Mouse (Mus musculus): ENCODE data around the gene Arhgap15. TPM values are rescaled to one million over a fixed set of nuclear protein-coding genes. Genes with fewer than 3 reads are reported as not detected.
A peak's percentile ranks its signal among the peaks of the same experiment; 100 is the strongest.

Gene Arhgap15
- polyA plus RNA-seq, 1 experiment from 2014 or later: 0.35 TPM

DNA sequence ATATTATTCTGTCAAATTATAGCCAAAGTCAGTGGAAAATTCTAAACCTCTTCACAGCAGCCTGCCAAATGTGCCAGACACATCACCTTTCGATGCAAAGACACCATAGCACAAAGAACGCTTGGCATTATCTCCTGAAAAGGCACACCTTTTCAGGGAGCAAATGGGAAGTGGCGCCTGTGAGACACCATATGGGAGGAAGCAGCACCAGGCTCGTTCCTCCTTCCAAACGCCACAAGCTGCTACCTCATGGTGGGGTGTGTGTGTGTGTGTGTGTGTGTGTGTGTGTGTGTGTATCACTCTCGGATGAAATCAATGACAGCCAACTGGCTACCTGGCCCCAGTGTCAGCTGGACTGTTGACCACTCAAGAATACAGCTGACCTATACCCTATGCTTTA is 551.8 kb downstream of the Arhgap15 start:
- WGBS: 87% methylated on average over 6 of the region's 6 CpGs
- Histone ChIP-seq H3K36me3 (replicated peaks; ENCODE audit: control insufficient read depth, insufficient read depth, low read depth, low read length) (no peaks in the 10 kb centered on the region), H3K4me2 (ENCODE audit: low read depth, low read length) (no peak overlapping the region), H3K27ac (replicated peaks; ENCODE audit: low read depth, low read length) (no peak overlapping the region), H3K27me3 (ENCODE audit: control insufficient read depth, insufficient read depth, low read length) (no peaks in the 10 kb centered on the region), H3K9ac (replicated peaks; ENCODE audit: low read length) (no peak overlapping the region), H3K4me3 (ENCODE audit: low read depth, low read length) (no peak overlapping the region), H3K9me3 (replicated peaks; ENCODE audit: control insufficient read depth, low read length) (no peaks in the 10 kb centered on the region), H3K4me1 (ENCODE audit: control insufficient read depth, insufficient read depth, low read length) (no peaks in the 10 kb centered on the region)
- DNase-seq (ENCODE audit: low spot score) (no peak), ATAC-seq (replicated peaks; ENCODE audit: insufficient number of reproducible peaks, low FRiP score, low TSS enrichment, low read depth) (no peak)

DNA sequence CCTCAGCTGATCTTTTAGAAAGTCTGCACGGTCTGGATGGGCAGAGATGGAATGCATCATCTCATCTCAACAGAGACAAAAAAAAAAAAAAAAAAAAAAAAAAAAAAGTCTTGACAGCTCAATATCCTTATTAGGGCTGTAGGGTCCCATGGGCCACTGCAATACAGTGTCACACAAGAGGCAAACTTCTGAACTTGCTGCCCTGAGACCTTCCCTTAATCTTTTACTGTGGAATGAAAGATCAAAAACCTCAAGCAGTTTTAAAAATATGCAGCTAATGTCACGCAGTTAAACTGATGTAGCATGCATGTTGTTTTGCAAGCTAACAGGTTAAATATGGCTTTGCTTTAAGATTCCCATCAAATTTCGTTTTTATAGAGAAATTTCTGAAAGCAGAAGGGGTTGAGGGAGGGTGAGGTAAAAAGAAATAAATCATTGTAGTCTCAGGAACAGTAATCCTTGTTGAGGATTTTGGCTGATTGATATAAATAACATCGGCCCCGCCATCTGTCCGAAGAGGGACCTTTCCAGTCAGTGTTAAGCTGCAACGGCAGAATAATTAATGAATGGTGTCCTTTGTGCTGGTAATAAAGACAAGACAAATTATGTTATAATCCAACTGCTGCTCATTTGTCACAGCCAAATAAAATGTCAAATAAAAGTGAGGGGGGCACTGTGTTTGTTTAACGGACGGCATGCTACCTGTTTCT is 555.8 kb downstream of the Arhgap15 start:
- no peak overlapping the region for H3K27ac ChIP-seq (replicated peaks; ENCODE audit: low read depth, low read length)
- no peak overlapping the region for H3K4me3 ChIP-seq (ENCODE audit: low read depth, low read length)
- no peaks in the 10 kb centered on the region for H3K36me3 ChIP-seq (replicated peaks; ENCODE audit: control insufficient read depth, insufficient read depth, low read depth, low read length)
- WGBS: 42% methylated on average over 9 of the region's 9 CpGs
- no peaks in the 10 kb centered on the region for H3K4me1 ChIP-seq (ENCODE audit: control insufficient read depth, insufficient read depth, low read length)
- ATAC-seq (replicated peaks; ENCODE audit: insufficient number of reproducible peaks, low FRiP score, low TSS enrichment, low read depth): no peak
- H3K27me3 ChIP-seq (ENCODE audit: control insufficient read depth, insufficient read depth, low read length): no peaks in the 10 kb centered on the region
- no peaks in the 10 kb centered on the region for H3K9me3 ChIP-seq (replicated peaks; ENCODE audit: control insufficient read depth, low read length)
- H3K4me2 ChIP-seq (ENCODE audit: low read depth, low read length): no peak overlapping the region
- no peak overlapping the region for H3K9ac ChIP-seq (replicated peaks; ENCODE audit: low read length)
- DNase-seq (ENCODE audit: low spot score): no peak

DNA sequence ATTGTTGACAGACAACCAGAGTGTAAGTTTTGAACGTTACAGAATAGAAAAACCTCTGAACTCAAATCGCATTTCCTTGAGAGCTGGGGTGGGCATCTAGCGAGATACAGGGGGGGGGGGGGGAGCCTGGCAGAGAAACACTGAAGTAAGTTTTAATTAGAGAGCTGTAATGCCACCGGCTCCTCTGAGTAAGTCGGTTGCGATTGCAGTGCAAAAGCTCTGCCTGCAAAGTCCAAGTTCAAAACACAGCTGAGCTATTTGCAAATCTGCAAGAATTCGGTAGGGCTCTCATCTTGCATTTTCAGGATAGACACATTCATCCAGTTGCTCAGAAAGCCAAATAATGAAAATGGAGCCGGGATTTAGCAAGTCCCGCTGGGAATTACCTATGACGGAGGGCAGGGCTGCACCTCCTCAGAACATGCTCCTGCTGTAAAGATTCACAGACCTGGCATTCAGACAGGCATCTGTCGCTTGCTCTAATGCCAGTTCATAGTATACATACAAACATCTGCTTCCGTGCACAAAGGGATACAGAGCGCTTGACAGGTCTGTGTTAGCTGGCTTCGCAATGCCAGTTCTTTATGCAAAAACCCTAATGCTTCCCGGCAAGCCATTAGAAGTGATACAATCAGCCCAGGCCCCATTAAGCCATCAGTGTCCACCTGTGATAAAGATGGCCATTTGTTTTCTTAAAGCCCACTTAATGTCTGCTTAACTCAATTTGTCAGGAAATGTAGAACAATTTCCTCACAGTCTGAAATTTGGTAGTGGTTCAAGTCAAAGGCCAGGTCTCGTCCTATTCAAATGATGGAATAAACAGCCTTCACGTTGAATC is 556.6 kb downstream of the Arhgap15 start:
- Histone ChIP-seq H3K4me2 (ENCODE audit: low read depth, low read length) (peak overlapping the region; percentile 16), H3K4me3 (ENCODE audit: low read depth, low read length) (no peak overlapping the region), H3K27me3 (ENCODE audit: control insufficient read depth, insufficient read depth, low read length) (no peaks in the 10 kb centered on the region), H3K27ac (replicated peaks; ENCODE audit: low read depth, low read length) (no peak overlapping the region), H3K4me1 (ENCODE audit: control insufficient read depth, insufficient read depth, low read length) (no peaks in the 10 kb centered on the region), H3K9me3 (replicated peaks; ENCODE audit: control insufficient read depth, low read length) (no peaks in the 10 kb centered on the region), H3K36me3 (replicated peaks; ENCODE audit: control insufficient read depth, insufficient read depth, low read depth, low read length) (no peaks in the 10 kb centered on the region), H3K9ac (replicated peaks; ENCODE audit: low read length) (no peak overlapping the region)
- ATAC-seq (replicated peaks; ENCODE audit: insufficient number of reproducible peaks, low FRiP score, low TSS enrichment, low read depth): no peak
- no peak for DNase-seq (ENCODE audit: low spot score)
- 40% methylated on average over 17 of the region's 17 CpGs for WGBS

- Histone ChIP-seq H3K27ac (replicated peaks; ENCODE audit: low read depth, low read length) (no peak overlapping the region), H3K36me3 (replicated peaks; ENCODE audit: control insufficient read depth, insufficient read depth, low read depth, low read length) (no peaks in the 10 kb centered on the region), H3K4me1 (ENCODE audit: control insufficient read depth, insufficient read depth, low read length) (no peaks in the 10 kb centered on the region), H3K9me3 (replicated peaks; ENCODE audit: control insufficient read depth, low read length) (no peaks in the 10 kb centered on the region), H3K9ac (replicated peaks; ENCODE audit: low read length) (no peak overlapping the region), H3K4me2 (ENCODE audit: low read depth, low read length) (no peak overlapping the region), H3K4me3 (ENCODE audit: low read depth, low read length) (no peak overlapping the region), H3K27me3 (ENCODE audit: control insufficient read depth, insufficient read depth, low read length) (no peaks in the 10 kb centered on the region)
- 49% methylated on average over 2 of the region's 2 CpGs for WGBS
- ATAC-seq (replicated peaks; ENCODE audit: insufficient number of reproducible peaks, low FRiP score, low TSS enrichment, low read depth) (no peak), DNase-seq (ENCODE audit: low spot score) (no peak)
These were observed 557.5 kb downstream of the Arhgap15 start for GRCm38 (mm10) chr2:44306137-44306536.

GRCm38 (mm10) chr2:44309124-44309523 is 560.5 kb downstream of the Arhgap15 start:
- Histone ChIP-seq H3K9me3 (replicated peaks; ENCODE audit: control insufficient read depth, low read length) (no peaks in the 10 kb centered on the region), H3K9ac (replicated peaks; ENCODE audit: low read length) (no peak overlapping the region), H3K4me3 (ENCODE audit: low read depth, low read length) (no peak overlapping the region), H3K27me3 (ENCODE audit: control insufficient read depth, insufficient read depth, low read length) (no peaks in the 10 kb centered on the region), H3K4me1 (ENCODE audit: control insufficient read depth, insufficient read depth, low read length) (no peaks in the 10 kb centered on the region), H3K4me2 (ENCODE audit: low read depth, low read length) (no peak overlapping the region), H3K36me3 (replicated peaks; ENCODE audit: control insufficient read depth, insufficient read depth, low read depth, low read length) (no peaks in the 10 kb centered on the region), H3K27ac (replicated peaks; ENCODE audit: low read depth, low read length) (no peak overlapping the region)
- WGBS: 88% methylated on average over 3 of the region's 3 CpGs
- no peak for ATAC-seq (replicated peaks; ENCODE audit: insufficient number of reproducible peaks, low FRiP score, low TSS enrichment, low read depth)
- DNase-seq (ENCODE audit: low spot score): no peak

GRCm38 (mm10) chr2:44309556-44309955 is 560.9 kb downstream of the Arhgap15 start:
- H3K36me3 ChIP-seq (replicated peaks; ENCODE audit: control insufficient read depth, insufficient read depth, low read depth, low read length): no peaks in the 10 kb centered on the region
- H3K4me3 ChIP-seq (ENCODE audit: low read depth, low read length): no peak overlapping the region
- H3K4me2 ChIP-seq (ENCODE audit: low read depth, low read length): no peak overlapping the region
- DNase-seq (ENCODE audit: low spot score): no peak
- H3K9me3 ChIP-seq (replicated peaks; ENCODE audit: control insufficient read depth, low read length): no peaks in the 10 kb centered on the region
- no peak overlapping the region for H3K27ac ChIP-seq (replicated peaks; ENCODE audit: low read depth, low read length)
- ATAC-seq (replicated peaks; ENCODE audit: insufficient number of reproducible peaks, low FRiP score, low TSS enrichment, low read depth): no peak
- no peaks in the 10 kb centered on the region for H3K27me3 ChIP-seq (ENCODE audit: control insufficient read depth, insufficient read depth, low read length)
- H3K9ac ChIP-seq (replicated peaks; ENCODE audit: low read length): no peak overlapping the region
- no peaks in the 10 kb centered on the region for H3K4me1 ChIP-seq (ENCODE audit: control insufficient read depth, insufficient read depth, low read length)
- WGBS: 95% methylated on average over 1 of the region's 1 CpGs

GRCm38 (mm10) chr2:44310095-44310748 is 561.6 kb downstream of the Arhgap15 start:
- Histone ChIP-seq H3K4me2 (ENCODE audit: low read depth, low read length) (no peak overlapping the region), H3K4me3 (ENCODE audit: low read depth, low read length) (no peak overlapping the region), H3K27ac (replicated peaks; ENCODE audit: low read depth, low read length) (no peak overlapping the region), H3K4me1 (ENCODE audit: control insufficient read depth, insufficient read depth, low read length) (no peaks in the 10 kb centered on the region), H3K9ac (replicated peaks; ENCODE audit: low read length) (no peak overlapping the region), H3K36me3 (replicated peaks; ENCODE audit: control insufficient read depth, insufficient read depth, low read depth, low read length) (no peaks in the 10 kb centered on the region), H3K27me3 (ENCODE audit: control insufficient read depth, insufficient read depth, low read length) (no peaks in the 10 kb centered on the region), H3K9me3 (replicated peaks; ENCODE audit: control insufficient read depth, low read length) (no peaks in the 10 kb centered on the region)
- ATAC-seq (replicated peaks; ENCODE audit: insufficient number of reproducible peaks, low FRiP score, low TSS enrichment, low read depth) (no peak), DNase-seq (ENCODE audit: low spot score) (no peak)
- 86% methylated on average over 11 of the region's 11 CpGs for WGBS

- WGBS: 5% methylated on average over 10 of the region's 10 CpGs
- no peaks in the 10 kb centered on the region for H3K36me3 ChIP-seq (replicated peaks; ENCODE audit: control insufficient read depth, insufficient read depth, low read depth, low read length)
- no peaks in the 10 kb centered on the region for H3K27me3 ChIP-seq (ENCODE audit: control insufficient read depth, insufficient read depth, low read length)
- peak overlapping the region; percentile 28; the same call in 1 of the 2 replicates for H3K9ac ChIP-seq (replicated peaks; ENCODE audit: low read length)
- H3K4me3 ChIP-seq (ENCODE audit: low read depth, low read length): no peak overlapping the region
- peak overlapping the region; percentile 37 for H3K4me2 ChIP-seq (ENCODE audit: low read depth, low read length)
- ATAC-seq (replicated peaks; ENCODE audit: insufficient number of reproducible peaks, low FRiP score, low TSS enrichment, low read depth): no peak
- H3K27ac ChIP-seq (replicated peaks; ENCODE audit: low read depth, low read length): no peak overlapping the region
- H3K9me3 ChIP-seq (replicated peaks; ENCODE audit: control insufficient read depth, low read length): no peaks in the 10 kb centered on the region
- DNase-seq (ENCODE audit: low spot score): peak; percentile 54
- H3K4me1 ChIP-seq (ENCODE audit: control insufficient read depth, insufficient read depth, low read length): no peaks in the 10 kb centered on the region
These were observed 562.6 kb downstream of the Arhgap15 start for GRCm38 (mm10) chr2:44311216-44311615.
